In the genomic region with DNA sequence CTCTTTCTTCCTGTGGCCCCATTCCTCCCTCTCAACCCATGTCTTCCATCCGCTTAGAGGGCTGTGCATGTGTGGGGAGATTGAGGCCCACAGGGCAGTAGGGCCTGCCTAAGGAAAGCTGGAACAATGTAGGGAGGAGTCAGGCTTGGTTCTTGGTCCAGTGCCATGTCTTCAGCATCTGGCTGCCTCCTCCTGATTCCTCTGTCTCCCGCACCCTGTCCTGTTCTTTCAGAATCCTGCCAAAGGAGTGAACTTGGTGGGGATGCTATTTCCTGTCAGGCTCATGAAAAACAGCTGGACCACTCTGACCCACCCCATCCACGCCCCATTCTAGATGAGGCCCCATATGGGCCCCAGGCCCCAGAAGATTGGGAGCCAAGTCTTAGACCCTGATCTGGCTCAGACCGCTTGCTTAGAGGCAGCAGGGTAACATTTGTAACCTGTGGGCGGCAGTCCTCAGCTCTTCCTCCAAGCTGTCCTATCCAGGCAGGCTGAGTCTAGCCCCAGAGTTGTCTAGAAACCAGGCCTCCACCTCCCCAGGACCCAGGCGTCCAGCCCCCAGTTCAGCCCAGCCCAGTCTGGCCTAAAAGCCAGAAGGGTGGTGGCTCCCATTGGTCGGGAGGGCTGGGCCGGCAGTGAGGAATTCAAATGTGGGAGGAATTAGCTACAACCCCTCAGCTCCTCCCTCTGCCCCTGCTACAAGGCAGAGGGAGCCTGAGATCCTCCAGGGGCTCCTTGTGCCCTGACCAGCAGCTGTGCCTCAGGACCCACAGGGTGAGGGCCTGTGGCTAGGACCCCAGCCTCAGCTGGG, we compare ENCODE assay signal across 10 mouse cellular contexts. TPM values are rescaled to one million over a fixed set of nuclear protein-coding genes. Genes with fewer than 3 reads are reported as not detected.
DNase-seq lines count a peak whose midpoint lies in the region; ATAC-seq and TF ChIP-seq lines count a peak whose summit lies in the region.
"Had no signal": no experiment of that assay in that cellular context is flagged by ENCODE, and none has a peak within 500 bp of the region (broad histone marks: within the 10 kb centered on the region; RNA-seq: fewer than 3 reads in every experiment).

No protein-coding gene starts in this region.

- H3K9ac ChIP-seq in midbrain, postnatal 0 days (replicated peaks; ENCODE audit: low read length, poor library complexity, severe bottlenecking): no peak overlapping the region
- peak overlapping the region; percentile 68 for H3K9ac ChIP-seq in lung, embryonic 16.5 days (ENCODE audit: low read length)

- ATAC-seq in midbrain, postnatal 0 days (ENCODE audit: low FRiP score): no peak
- ATAC-seq in lung, embryonic 16.5 days (ENCODE audit: low read depth): peak; percentile 88
- ATAC-seq in erythroid progenitor cell, adult 5-6 weeks (replicated peaks; ENCODE audit: low FRiP score, poor library complexity, severe bottlenecking): no peak

- peak; percentile 49 for DNase-seq in midbrain, embryonic 10.5 days (ENCODE audit: low spot score)
- DNase-seq in midbrain, postnatal 0 days (ENCODE audit: low spot score): no peak
- peak; percentile 67 to 81 for DNase-seq in gastrocnemius, postnatal 4 days (ENCODE audit: low spot score in 2 of 2)
- peak; percentile 25 for DNase-seq in kidney, adult 18-20 months
- peak; percentile 67 for DNase-seq in yolk sac, embryonic 10.5 days (ENCODE audit: low spot score)
- DNase-seq in layer of hippocampus, postnatal 14 days (ENCODE audit: low spot score in 2 of 2): no peak

- H3K4me2 ChIP-seq in midbrain, postnatal 0 days (ENCODE audit: low read depth, low read length, poor library complexity, severe bottlenecking): no peak overlapping the region
- H3K4me2 ChIP-seq in lung, embryonic 16.5 days (ENCODE audit: low read depth, low read length): peak overlapping the region; percentile 67

- H3K4me1 ChIP-seq in midbrain, embryonic 10.5 days: peaks cover 34% of the 10 kb centered on the region
- H3K4me1 ChIP-seq in midbrain, postnatal 0 days (ENCODE audit: insufficient read depth, low read length): no peaks in the 10 kb centered on the region
- peaks cover 41% of the 10 kb centered on the region for H3K4me1 ChIP-seq in lung, embryonic 16.5 days (replicated peaks; ENCODE audit: control insufficient read depth, insufficient read depth, low read length)

- H3K36me3 ChIP-seq in midbrain, embryonic 10.5 days: no peaks in the 10 kb centered on the region
- no peaks in the 10 kb centered on the region for H3K36me3 ChIP-seq in midbrain, postnatal 0 days (ENCODE audit: insufficient read depth, low read length)
- peaks cover 25% of the 10 kb centered on the region for H3K36me3 ChIP-seq in lung, embryonic 16.5 days (ENCODE audit: control insufficient read depth, insufficient read depth, low read length)

- peak overlapping the region; percentile 76 for H3K27ac ChIP-seq in midbrain, embryonic 10.5 days (replicated peaks)
- no peak overlapping the region for H3K27ac ChIP-seq in midbrain, postnatal 0 days (ENCODE audit: low read depth, low read length)
- peak overlapping the region; percentile 99 for H3K27ac ChIP-seq in lung, embryonic 16.5 days (ENCODE audit: low read length)
- H3K27ac ChIP-seq: macrophage had no signal

- no peak for TF ChIP-seq CTCF in midbrain, postnatal 0 days (IDR thresholded peaks at IDR 0.05)

- H3K4me3 ChIP-seq in midbrain, embryonic 10.5 days: no peak overlapping the region
- H3K4me3 ChIP-seq in midbrain, postnatal 0 days (ENCODE audit: low read depth, low read length): no peak overlapping the region
- H3K4me3 ChIP-seq in lung, embryonic 16.5 days (ENCODE audit: low read length): peak overlapping the region; percentile 46

- no peaks in the 10 kb centered on the region for H3K27me3 ChIP-seq in midbrain, embryonic 10.5 days (ENCODE audit: low read depth, poor library complexity, severe bottlenecking)
- no peaks in the 10 kb centered on the region for H3K27me3 ChIP-seq in midbrain, postnatal 0 days (ENCODE audit: insufficient read depth, low read length)
- no peaks in the 10 kb centered on the region for H3K27me3 ChIP-seq in lung, embryonic 16.5 days (ENCODE audit: control insufficient read depth, insufficient read depth, low read depth, low read length)

- 39% methylated on average over 8 of the region's 8 CpGs for WGBS in midbrain, embryonic 10.5 days
- WGBS in midbrain, postnatal 0 days: 48% methylated on average over 8 of the region's 8 CpGs
- WGBS in lung, embryonic 16.5 days: 25% methylated on average over 8 of the region's 8 CpGs

- H3K9me3 ChIP-seq in midbrain, embryonic 10.5 days (replicated peaks): no peaks in the 10 kb centered on the region
- H3K9me3 ChIP-seq in midbrain, postnatal 0 days (ENCODE audit: low read length): no peaks in the 10 kb centered on the region
- H3K9me3 ChIP-seq in lung, embryonic 16.5 days (ENCODE audit: control insufficient read depth, low read length): no peaks in the 10 kb centered on the region

RNA-seq across cellular contexts. Expression of gene Gm45837, which starts 16.8 kb away (rescaled TPM):
- 3.0 TPM in 1 of 2 replicates, not detected in the other for polyA plus RNA-seq in midbrain, embryonic 10.5 days (2016; fragmentation: Nextera tagmentation; extraction: Ambion mirVana)
- total RNA-seq in midbrain, postnatal 0 days (2014; rRNA removed): not detected in 2 replicates
- 0.71 TPM in 1 of 2 replicates, not detected in the other for polyA plus RNA-seq in midbrain, postnatal 0 days (2015; fragmentation: Nextera tagmentation; extraction: Ambion mirVana)
- not detected for total RNA-seq in gastrocnemius, postnatal 4 days (2021)
- 2.4 and 8.8 TPM in 2 replicates for polyA plus RNA-seq in lung, embryonic 16.5 days (2015; fragmentation: Nextera tagmentation; extraction: Ambion mirVana)
- not detected for total RNA-seq in layer of hippocampus, postnatal 14 days (2021)
- total RNA-seq in erythroid progenitor cell, adult 5-6 weeks (2015; ENCODE audit: low replicate concordance): not detected in 2 replicates
- total RNA-seq in erythroid progenitor cell, adult 5-6 weeks (2017; ENCODE audit: low replicate concordance): 4.2 TPM in 1 of 2 replicates, not detected in the other
- total RNA-seq: MEL had no signal
- polyA plus RNA-seq: macrophage had no signal

RNA-seq across cellular contexts. Expression of gene Pde2a, which starts 27.6 kb away (rescaled TPM):
- 11.9 and 13.4 TPM in 2 replicates for polyA plus RNA-seq in midbrain, embryonic 10.5 days (2016; fragmentation: Nextera tagmentation; extraction: Ambion mirVana)
- 49.6 and 53.9 TPM in 2 replicates for total RNA-seq in midbrain, postnatal 0 days (2014; rRNA removed)
- 31.4 and 33.8 TPM in 2 replicates for polyA plus RNA-seq in midbrain, postnatal 0 days (2015; fragmentation: Nextera tagmentation; extraction: Ambion mirVana)
- 10 to 100 TPM; 60.7 to 61.2 TPM for total RNA-seq in gastrocnemius, postnatal 4 days (2021)
- polyA plus RNA-seq in lung, embryonic 16.5 days (2015; fragmentation: Nextera tagmentation; extraction: Ambion mirVana): 14.8 and 22.5 TPM in 2 replicates
- 100 to 1,000 TPM; 239 to 248 TPM for total RNA-seq in layer of hippocampus, postnatal 14 days (2021)
- total RNA-seq in erythroid progenitor cell, adult 5-6 weeks (2015; ENCODE audit: low replicate concordance): 15.9 and 17.2 TPM in 2 replicates
- 1.7 and 11.8 TPM in 2 replicates for total RNA-seq in erythroid progenitor cell, adult 5-6 weeks (2017; ENCODE audit: low replicate concordance)

RNA-seq across cellular contexts. Expression of gene Arap1, which starts 46.0 kb away (rescaled TPM):
- polyA plus RNA-seq in midbrain, embryonic 10.5 days (2016; fragmentation: Nextera tagmentation; extraction: Ambion mirVana): 13.6 and 16.3 TPM in 2 replicates
- total RNA-seq in midbrain, postnatal 0 days (2014; rRNA removed): 12.3 and 30.0 TPM in 2 replicates
- polyA plus RNA-seq in midbrain, postnatal 0 days (2015; fragmentation: Nextera tagmentation; extraction: Ambion mirVana): 6.9 and 8.9 TPM in 2 replicates
- total RNA-seq in gastrocnemius, postnatal 4 days (2021): 10 to 100 TPM; 49.2 to 57.4 TPM
- 115 and 118 TPM in 2 replicates for polyA plus RNA-seq in lung, embryonic 16.5 days (2015; fragmentation: Nextera tagmentation; extraction: Ambion mirVana)
- total RNA-seq in layer of hippocampus, postnatal 14 days (2021): 10 to 100 TPM; 18.1 to 22.4 TPM
- 15.1 and 20.1 TPM in 2 replicates for total RNA-seq in erythroid progenitor cell, adult 5-6 weeks (2015; ENCODE audit: low replicate concordance)
- total RNA-seq in erythroid progenitor cell, adult 5-6 weeks (2017; ENCODE audit: low replicate concordance): 10.6 and 12.7 TPM in 2 replicates

Comparison
In these comparisons a context has a peak if more than half of its experiments do, and no peak if none do; other contexts are left out.
1. DNase-seq: peak in midbrain, embryonic 10.5 days (single experiment), gastrocnemius, postnatal 4 days (2 of 2), kidney, adult 18-20 months (single experiment) and yolk sac, embryonic 10.5 days (single experiment); none in midbrain, postnatal 0 days (single experiment) and layer of hippocampus, postnatal 14 days (0 of 2).